Mouse (Mus musculus) lung, postnatal 0 days (tissue): Measurements from ENCODE around the gene Mast1. TPM values are rescaled to one million over a fixed set of nuclear protein-coding genes. Genes with fewer than 3 reads are reported as not detected.

ENCODE experiments used
- ATAC-seq: fragments of 200-750 bp; cut with Nextera tagmentation; 2 replicates; pipeline ENCODE4 v1.8.0; 2017; ENCODE audit warnings: moderate library complexity
- DNase-seq: peaks from one replicate; pipeline ENCODE4 v3.0.0-alpha.2; 2016; ENCODE audit warnings: low spot score
- H3K27ac ChIP-seq: fragments of 300-500 bp; sonication (generic); 2 replicates; pipeline ENCODE4 v1.5.1; 2014; ENCODE audit warnings: antibody characterized with exemption, mild to moderate bottlenecking, low read length, mixed read lengths
- H3K27me3 ChIP-seq: fragments of 300-500 bp; sonication (generic); replicated peaks from 2 replicates; pipeline ENCODE4 v1.6.1; 2014; ENCODE audit warnings: low read length, mixed read lengths; ENCODE audit not compliant: insufficient read depth
- H3K36me3 ChIP-seq: fragments of 300-500 bp; sonication (generic); 2 replicates; pipeline ENCODE4 v1.6.1; 2014; ENCODE audit warnings: low read length, mixed read lengths; ENCODE audit not compliant: insufficient read depth
- H3K4me1 ChIP-seq: fragments of 300-500 bp; sonication (generic); 2 replicates; pipeline ENCODE4 v1.6.1; 2014; ENCODE audit warnings: antibody characterized with exemption, low read depth, low read length, mixed read lengths; ENCODE audit not compliant: insufficient read depth
- H3K4me2 ChIP-seq: fragments of 300-500 bp; sonication (generic); replicated peaks from 2 replicates; pipeline ENCODE4 v1.6.1; 2014; ENCODE audit warnings: low read depth, mild to moderate bottlenecking, low read length, moderate library complexity, mixed read lengths
- H3K4me3 ChIP-seq: fragments of 300-500 bp; sonication (generic); 2 replicates; pipeline ENCODE4 v1.5.1; 2014; ENCODE audit warnings: low read depth, low read length
- H3K9ac ChIP-seq: fragments of 300-500 bp; sonication (generic); replicated peaks from 2 replicates; pipeline ENCODE4 v1.6.1; 2014; ENCODE audit warnings: low read depth, mild to moderate bottlenecking
- H3K9me3 ChIP-seq: fragments of 300-500 bp; sonication (generic); 2 replicates; pipeline ENCODE4 v1.6.1; 2016; ENCODE audit warnings: low read length, mixed read lengths
- CTCF ChIP-seq: IDR thresholded peaks from 2 replicates; pipeline ENCODE4 v1.5.1; 2016; ENCODE audit warnings: antibody characterized with exemption, mild to moderate bottlenecking
- EP300 ChIP-seq: IDR thresholded peaks from 2 replicates; pipeline ENCODE4 v1.6.1; 2016; ENCODE audit warnings: antibody characterized with exemption, mild to moderate bottlenecking, control low read depth
- WGBS: fragments of 180-500 bp; shearing (Covaris S2); extraction: QIAGEN DNeasy Blood & Tissue Kit; methylation state at CpG from one replicate; pipeline ENCODE4 v1.1.7; 2014; 5-methylcytosine and 5-hydroxymethylcytosine counted together
- polyA plus RNA-seq: library from polyadenylated mRNA; unstranded; fragments of >200 nt; fragmentation: Nextera tagmentation; extraction: Ambion mirVana; gene quantifications from 2 replicates; pipeline ENCODE4 v1.2.1, GENCODE M21; 2015

The Mast1 gene
- polyA plus RNA-seq, 1 experiment from 2014 or later = 0.32 TPM

GRCm38 (mm10) chr8:84902367-84902919, 34.7 kb downstream of the Mast1 start:
- H3K9me3 ChIP-seq = no peaks in the 10 kb centered on the region
- H3K36me3 ChIP-seq = no peaks in the 10 kb centered on the region
- H3K4me3 ChIP-seq = peak overlapping the region; percentile 48
- H3K9ac ChIP-seq = peak overlapping the region; percentile 29; the same call in 1 of the 2 replicates
- DNase-seq = peak; percentile 19
- peak overlapping the region; percentile 99 for H3K4me2 ChIP-seq
- H3K27ac ChIP-seq = no peak overlapping the region
- 4% methylated on average over 24 of the region's 24 CpGs for WGBS
- H3K27me3 ChIP-seq = 0 out of 2 replicates have a peak, but pooled peaks cover 4% of the 10 kb centered on the region
- ATAC-seq = 0 out of 2 replicates have a peak, but pooled peaks have one; percentile 0
- peaks cover 6% of the 10 kb centered on the region; the same call in 1 of the 2 replicates for H3K4me1 ChIP-seq
- TF ChIP-seq EP300 = no peak
- no peak for TF ChIP-seq CTCF

- Histone ChIP-seq H3K27me3 (0 out of 2 replicates have a peak, but pooled peaks cover 4% of the 10 kb centered on the region), H3K27ac (no peak within 1 kb of the TSS), H3K4me2 (peak within 1 kb of the TSS; percentile 99), H3K36me3 (no peaks in the 10 kb centered on the region), H3K4me1 (peaks cover 6% of the 10 kb centered on the region; the same call in 1 of the 2 replicates), H3K9me3 (no peaks in the 10 kb centered on the region), H3K9ac (peak within 1 kb of the TSS; percentile 29; the same call in 1 of the 2 replicates), H3K4me3 (peak within 1 kb of the TSS; percentile 48)
- WGBS = 60% methylated on average over 3 of the region's 3 CpGs
- ATAC-seq = no peak
- TF ChIP-seq EP300 (no peak), CTCF (no peak)
- no peak for DNase-seq
Measured at GRCm38 (mm10) chr8:84901752-84902151, 35.4 kb downstream of the Mast1 start, which contains the start of gene Klf1. TSS of gene Klf1 (plus strand) at chr8:84901928.

GRCm38 (mm10) chr8:84901071-84901470, 36.1 kb downstream of the Mast1 start:
- H3K4me2 ChIP-seq = no peak overlapping the region
- 0 out of 2 replicates have a peak, but pooled peaks cover 4% of the 10 kb centered on the region for H3K27me3 ChIP-seq
- DNase-seq (no peak), ATAC-seq (no peak)
- no peak overlapping the region for H3K4me3 ChIP-seq
- H3K36me3 ChIP-seq = no peaks in the 10 kb centered on the region
- WGBS = 63% methylated on average over 4 of the region's 4 CpGs
- TF ChIP-seq CTCF (no peak), EP300 (no peak)
- no peaks in the 10 kb centered on the region for H3K9me3 ChIP-seq
- no peak overlapping the region for H3K9ac ChIP-seq
- peaks cover 6% of the 10 kb centered on the region; the same call in 1 of the 2 replicates for H3K4me1 ChIP-seq
- H3K27ac ChIP-seq = no peak overlapping the region

GRCm38 (mm10) chr8:84895963-84896362, 41.2 kb downstream of the Mast1 start:
- 85% methylated on average over 5 of the region's 5 CpGs for WGBS
- H3K4me1 ChIP-seq = 0 out of 2 replicates have a peak, but pooled peaks cover 4% of the 10 kb centered on the region
- DNase-seq = no peak

GRCm38 (mm10) chr8:84893709-84894134, 43.4 kb downstream of the Mast1 start, which contains the start of gene Gcdh:
TSS of gene Gcdh (minus strand) at chr8:84893921.
- whole genome bisulfite sequencing = under 1% methylated on average over 11 of the region's 11 CpGs
- peak; percentile 100 for ATAC-seq
- Histone ChIP-seq H3K9ac (peak within 1 kb of the TSS; percentile 45), H3K36me3 (no peaks in the 10 kb centered on the region), H3K4me1 (0 out of 2 replicates have a peak, but pooled peaks cover 4% of the 10 kb centered on the region), H3K9me3 (no peaks in the 10 kb centered on the region), H3K4me2 (peak within 1 kb of the TSS; percentile 81), H3K27ac (0 out of 2 replicates have a peak within 1 kb of the TSS, but pooled peaks have one; percentile 4), H3K27me3 (no peaks in the 10 kb centered on the region), H3K4me3 (peak within 1 kb of the TSS; percentile 50)
- TF ChIP-seq CTCF = no peak
- TF ChIP-seq EP300 = peak; percentile 83
- DNase-seq = peak; percentile 99

More at GRCm38 (mm10) chr8:84895963-84896362, 41.2 kb downstream of the Mast1 start:
- Histone ChIP-seq H3K36me3 (no peaks in the 10 kb centered on the region), H3K27ac (no peak overlapping the region), H3K9ac (no peak overlapping the region), H3K27me3 (no peaks in the 10 kb centered on the region), H3K4me2 (no peak overlapping the region), H3K4me3 (no peak overlapping the region), H3K9me3 (no peaks in the 10 kb centered on the region)
- ATAC-seq = no peak
- no peak for TF ChIP-seq CTCF
- no peak for TF ChIP-seq EP300

- 9% methylated on average over 30 of the region's 31 CpGs for WGBS
- no peak for TF ChIP-seq CTCF
- TF ChIP-seq EP300 = no peak
- Histone ChIP-seq H3K9me3 (no peaks in the 10 kb centered on the region), H3K27ac (0 out of 2 replicates have a peak overlapping the region, but pooled peaks have one; percentile 4), H3K4me2 (peak overlapping the region; percentile 81), H3K4me3 (peak overlapping the region; percentile 50), H3K4me1 (0 out of 2 replicates have a peak, but pooled peaks cover 4% of the 10 kb centered on the region), H3K27me3 (no peaks in the 10 kb centered on the region), H3K9ac (peak overlapping the region; percentile 45), H3K36me3 (0 out of 2 replicates have a peak, but pooled peaks cover 4% of the 10 kb centered on the region)
- ATAC-seq (no peak), DNase-seq (no peak)
Measured at GRCm38 (mm10) chr8:84892993-84893708, 44.0 kb downstream of the Mast1 start.
